Mouse (Mus musculus) E14TG2a.4 (cell line): ENCODE results near the gene Mrps27.

ENCODE experiments used
- CTCF ChIP-seq: conservative IDR thresholded peaks from 2 replicates; pipeline ENCODE4 v1.5.1; 2014; ENCODE audit warnings: low read length
- NANOG ChIP-seq: IDR thresholded peaks from 2 replicates; pipeline ENCODE4 v1.6.1; 2014; ENCODE audit warnings: borderline replicate concordance, low read length, mixed read lengths

GRCm38 (mm10) chr13:99449547-99449946 is 105.0 kb downstream of the Mrps27 start:
- TF ChIP-seq CTCF (no peak), NANOG (no peak)
